Mouse (Mus musculus) bone marrow macrophage, adult 2 months (primary cell): ENCODE measurements around the gene Bmpr1b.

Experiments used
- CTCF ChIP-seq: IDR thresholded peaks from 2 replicates; pipeline ENCODE4 v1.5.1; 2012; ENCODE audit warnings: low read depth, mild to moderate bottlenecking, low read length, moderate library complexity
- POLR2A ChIP-seq: IDR thresholded peaks from 2 replicates; pipeline ENCODE4 v1.6.1; 2012; ENCODE audit warnings: mild to moderate bottlenecking, low read depth, low read length, borderline replicate concordance

DNA sequence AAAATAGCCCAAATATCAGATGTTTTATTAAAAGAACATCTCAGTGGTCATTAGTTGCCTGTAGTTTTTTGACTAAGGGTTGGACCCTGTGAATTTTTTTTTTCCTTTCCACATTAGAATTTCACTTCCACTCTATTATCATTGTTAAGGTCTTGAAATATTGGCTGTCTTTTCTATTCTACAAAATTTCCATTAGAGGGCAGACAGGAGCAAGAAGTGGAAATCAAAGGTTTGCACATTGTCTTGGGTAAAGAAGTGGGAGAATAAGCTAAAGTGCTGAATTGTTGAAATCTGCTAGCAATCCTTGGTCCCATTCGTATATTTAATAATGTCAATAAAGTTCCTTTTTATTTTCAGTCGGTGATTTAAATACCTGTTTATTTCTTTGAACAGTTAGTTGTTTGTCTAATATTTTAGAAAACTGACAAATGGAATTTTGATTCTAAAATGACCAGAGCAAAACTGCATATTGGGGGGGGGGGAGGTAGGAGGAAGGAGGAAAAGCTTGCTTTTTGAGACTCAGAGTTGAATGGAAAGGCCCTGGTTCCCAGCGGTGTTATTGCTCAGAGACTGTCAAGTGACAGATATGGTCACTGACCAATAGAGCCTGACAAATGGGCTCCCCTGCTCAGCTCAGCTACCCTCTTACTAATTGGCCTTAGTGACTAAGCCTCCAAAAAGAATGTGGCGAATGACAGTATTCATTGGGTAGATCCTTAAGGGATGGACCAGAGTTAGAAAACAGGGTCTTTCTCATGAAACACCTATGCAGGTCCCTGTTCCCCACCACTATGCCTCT, 281.6 kb downstream of the Bmpr1b start:
- TF ChIP-seq CTCF (no peak), POLR2A (no peak)
